Mouse (Mus musculus): ENCODE data around the gene Qprt. TPM values are rescaled to one million over a fixed set of nuclear protein-coding genes. Genes with fewer than 3 reads are reported as not detected.

The Qprt gene
- 0.86 TPM in 2 replicates for polyA plus RNA-seq (2012; rRNA removed)

- DNase-seq (ENCODE audit: extremely low spot score in 1 of 2, low spot score in 1 of 2), result no peak
Measured at GRCm38 (mm10) chr7:127121911-127122270, at the start of gene Qprt. Gene Qprt, minus strand, starts transcription at chr7:127122226.

GRCm38 (mm10) chr7:127166501-127166900 lies 44.5 kb upstream of the Qprt start:
- DNase-seq (ENCODE audit: extremely low spot score in 1 of 2, low spot score in 1 of 2), result no peak

- DNase-seq (ENCODE audit: extremely low spot score in 1 of 2, low spot score in 1 of 2), result no peak
Measured at GRCm38 (mm10) chr7:127165607-127166493, 43.8 kb upstream of the Qprt start.

- DNase-seq (ENCODE audit: extremely low spot score in 1 of 2, low spot score in 1 of 2), result no peak
Measured at GRCm38 (mm10) chr7:127164002-127164401, 42.0 kb upstream of the Qprt start.

- DNase-seq (ENCODE audit: extremely low spot score in 1 of 2, low spot score in 1 of 2), result no peak
Measured at GRCm38 (mm10) chr7:127162546-127162945, 40.5 kb upstream of the Qprt start.

GRCm38 (mm10) chr7:127157548-127157947 lies 35.5 kb upstream of the Qprt start:
- no peak for DNase-seq (ENCODE audit: extremely low spot score in 1 of 2, low spot score in 1 of 2)

- DNase-seq (ENCODE audit: extremely low spot score in 1 of 2, low spot score in 1 of 2), result no peak
Measured at GRCm38 (mm10) chr7:127153477-127153876, 31.5 kb upstream of the Qprt start.

- DNase-seq (ENCODE audit: extremely low spot score in 1 of 2, low spot score in 1 of 2), result no peak
Measured at GRCm38 (mm10) chr7:127152464-127152863, 30.4 kb upstream of the Qprt start.

- DNase-seq (ENCODE audit: extremely low spot score in 1 of 2, low spot score in 1 of 2), result no peak
Measured at GRCm38 (mm10) chr7:127147901-127148300, 25.9 kb upstream of the Qprt start.

- no peak for DNase-seq (ENCODE audit: extremely low spot score in 1 of 2, low spot score in 1 of 2)
Measured at GRCm38 (mm10) chr7:127146267-127146603, 24.2 kb upstream of the Qprt start.

- no peak for DNase-seq (ENCODE audit: extremely low spot score in 1 of 2, low spot score in 1 of 2)
Measured at GRCm38 (mm10) chr7:127145387-127146266, 23.6 kb upstream of the Qprt start.

- DNase-seq (ENCODE audit: extremely low spot score in 1 of 2, low spot score in 1 of 2), result no peak
Measured at GRCm38 (mm10) chr7:127144412-127144811, 22.4 kb upstream of the Qprt start.

GRCm38 (mm10) chr7:127142666-127143065 lies 20.6 kb upstream of the Qprt start:
- no peak for DNase-seq (ENCODE audit: extremely low spot score in 1 of 2, low spot score in 1 of 2)

GRCm38 (mm10) chr7:127142214-127142613 lies 20.2 kb upstream of the Qprt start:
- no peak for DNase-seq (ENCODE audit: extremely low spot score in 1 of 2, low spot score in 1 of 2)

- DNase-seq (ENCODE audit: extremely low spot score in 1 of 2, low spot score in 1 of 2), result no peak
Measured at GRCm38 (mm10) chr7:127140623-127141404, 18.8 kb upstream of the Qprt start.

GRCm38 (mm10) chr7:127139562-127139961 lies 17.5 kb upstream of the Qprt start:
- no peak for DNase-seq (ENCODE audit: extremely low spot score in 1 of 2, low spot score in 1 of 2)

- no peak for DNase-seq (ENCODE audit: extremely low spot score in 1 of 2, low spot score in 1 of 2)
Measured at GRCm38 (mm10) chr7:127139100-127139499, 17.1 kb upstream of the Qprt start.

GRCm38 (mm10) chr7:127137262-127138017 lies 15.4 kb upstream of the Qprt start, which contains the start of gene Spn:
Gene Spn, minus strand, starts transcription at chr7:127137823.
- DNase-seq (ENCODE audit: extremely low spot score in 1 of 2, low spot score in 1 of 2), result no peak

GRCm38 (mm10) chr7:127136181-127137071 lies 14.4 kb upstream of the Qprt start:
- DNase-seq (ENCODE audit: extremely low spot score in 1 of 2, low spot score in 1 of 2), result no peak
